Mouse (Mus musculus): ENCODE data around the gene Aff1.

- TF ChIP-seq POLR2A (IDR thresholded peaks at IDR 0.05; ENCODE audit: borderline replicate concordance, extremely low read depth, low read depth, low read length) = no peak
- TF ChIP-seq CTCF (IDR thresholded peaks at IDR 0.05; ENCODE audit: insufficient read depth, low read length) = no peak
Observed at GRCm38 (mm10) chr5:103705874-103706273, 13.7 kb downstream of the Aff1 start.

All from lung, adult 2 months (tissue).